Mouse (Mus musculus): ENCODE measurements around the gene Pipox. TPM values are rescaled to one million over a fixed set of nuclear protein-coding genes. Genes with fewer than 3 reads are reported as not detected.

The Pipox gene
- total RNA-seq, 1 experiment = 27.3 TPM

DNA sequence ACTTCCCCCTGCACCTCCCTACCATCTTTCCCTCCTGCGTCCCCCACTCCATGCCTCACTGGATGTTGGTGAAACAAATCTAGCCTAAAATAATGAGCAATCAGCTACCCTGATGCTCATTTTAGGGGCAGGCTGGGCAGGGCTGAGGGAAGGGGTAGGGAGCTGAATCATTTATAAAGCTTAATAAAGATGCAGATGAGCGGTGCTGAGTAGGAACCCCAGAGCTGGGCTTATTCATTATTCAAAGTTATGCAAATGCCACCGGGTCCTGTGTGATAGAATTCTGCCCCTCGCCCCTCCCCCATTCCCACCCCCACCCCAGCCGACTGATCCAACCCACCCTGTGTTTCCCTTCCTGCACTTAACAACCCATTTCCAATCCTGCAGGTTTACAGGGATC lies 18.6 kb downstream of the Pipox start:
- H3K9me3 ChIP-seq (ENCODE audit: control insufficient read depth, insufficient read depth, low read depth, low read length) = no peaks in the 10 kb centered on the region
- no peak overlapping the region for H3K9ac ChIP-seq (ENCODE audit: insufficient read depth, low read depth, low read length, poor library complexity, severe bottlenecking)
- H3K36me3 ChIP-seq (ENCODE audit: control insufficient read depth, insufficient read depth, low read length, poor library complexity, severe bottlenecking) = no peaks in the 10 kb centered on the region
- TF ChIP-seq CHD2 (IDR thresholded peaks at IDR 0.05; ENCODE audit: low read depth, low read length) (no peak), ZC3H11A (IDR thresholded peaks at IDR 0.05; ENCODE audit: borderline replicate concordance, low read depth, low read length) (no peak), MAFK (IDR thresholded peaks at IDR 0.05; ENCODE audit: insufficient read depth, low read depth, low read length) (no peak)
- in situ Hi-C loops (cut with MboI; ENCODE audit: low sequenced_read_pairs in 2 of 2, unreplicated experiment in 2 of 2) = no loop called here
- H3K4me3 ChIP-seq (ENCODE audit: insufficient read depth in 1 of 2, low read depth in 1 of 2, low read length in 2 of 2, poor library complexity in 1 of 2, severe bottlenecking in 1 of 2) = no peak overlapping the region
- no peak for DNase-seq (ENCODE audit: low read depth, low spot score)
- H3K4me1 ChIP-seq (ENCODE audit: control insufficient read depth in 2 of 2, insufficient read depth in 2 of 2, low read length in 2 of 2, poor library complexity in 1 of 2) = peaks cover 17 to 29% of the 10 kb centered on the region in 2 experiments
- H3K27ac ChIP-seq (ENCODE audit: insufficient read depth, low read depth, low read length, poor library complexity, severe bottlenecking) = peak overlapping the region; percentile 28; the same call in 1 of the 2 replicates

DNA sequence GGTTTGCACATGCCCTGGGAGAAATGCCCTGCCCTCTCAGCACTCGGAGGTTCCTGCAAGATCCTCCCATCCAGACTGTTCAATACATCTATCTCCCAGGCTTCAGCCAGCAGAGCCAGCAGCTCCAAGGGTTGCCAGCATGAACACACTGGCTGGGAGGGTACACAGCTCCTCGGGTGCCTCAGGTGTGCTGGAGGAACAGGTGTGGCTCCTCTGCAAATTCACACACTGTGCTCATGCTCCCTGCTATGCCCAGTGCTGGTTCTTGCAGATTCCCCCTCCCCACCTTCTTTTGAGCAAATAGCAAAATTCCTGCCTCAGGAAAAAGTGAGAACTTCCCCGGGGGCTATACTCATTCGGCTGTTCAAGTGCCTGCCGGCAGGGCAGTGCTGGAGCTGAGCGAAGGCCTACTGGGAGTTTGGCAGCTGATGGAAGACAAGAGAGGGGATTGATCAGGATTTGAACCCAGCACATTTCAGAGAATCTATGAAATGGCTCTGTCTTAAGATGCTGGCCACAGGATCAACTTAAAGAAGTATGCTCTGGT lies 19.1 kb downstream of the Pipox start:
- H3K9ac ChIP-seq (ENCODE audit: insufficient read depth, low read depth, low read length, poor library complexity, severe bottlenecking) = no peak overlapping the region
- H3K36me3 ChIP-seq (ENCODE audit: control insufficient read depth, insufficient read depth, low read length, poor library complexity, severe bottlenecking) = no peaks in the 10 kb centered on the region
- no peaks in the 10 kb centered on the region for H3K9me3 ChIP-seq (ENCODE audit: control insufficient read depth, insufficient read depth, low read depth, low read length)
- H3K27ac ChIP-seq (ENCODE audit: insufficient read depth, low read depth, low read length, poor library complexity, severe bottlenecking) = no peak overlapping the region
- H3K4me3 ChIP-seq (ENCODE audit: insufficient read depth in 1 of 2, low read depth in 1 of 2, low read length in 2 of 2, poor library complexity in 1 of 2, severe bottlenecking in 1 of 2) = no peak overlapping the region
- TF ChIP-seq CHD2 (IDR thresholded peaks at IDR 0.05; ENCODE audit: low read depth, low read length) = no peak
- no peak for TF ChIP-seq ZC3H11A (IDR thresholded peaks at IDR 0.05; ENCODE audit: borderline replicate concordance, low read depth, low read length)
- TF ChIP-seq MAFK (IDR thresholded peaks at IDR 0.05; ENCODE audit: insufficient read depth, low read depth, low read length) = no peak
- TF ChIP-seq HCFC1 (IDR thresholded peaks at IDR 0.05; ENCODE audit: borderline replicate concordance, insufficient read depth, low read length) = no peak
- no peak for TF ChIP-seq ZNF384 (IDR thresholded peaks at IDR 0.05; ENCODE audit: low read depth, low read length)
- H3K4me1 ChIP-seq (ENCODE audit: control insufficient read depth in 2 of 2, insufficient read depth in 2 of 2, low read length in 2 of 2, poor library complexity in 1 of 2) = peaks cover 17 to 29% of the 10 kb centered on the region in 2 experiments
- no peak for DNase-seq (ENCODE audit: low read depth, low spot score)
- in situ Hi-C loops (cut with MboI; ENCODE audit: low sequenced_read_pairs in 2 of 2, unreplicated experiment in 2 of 2) = no loop called here

DNA sequence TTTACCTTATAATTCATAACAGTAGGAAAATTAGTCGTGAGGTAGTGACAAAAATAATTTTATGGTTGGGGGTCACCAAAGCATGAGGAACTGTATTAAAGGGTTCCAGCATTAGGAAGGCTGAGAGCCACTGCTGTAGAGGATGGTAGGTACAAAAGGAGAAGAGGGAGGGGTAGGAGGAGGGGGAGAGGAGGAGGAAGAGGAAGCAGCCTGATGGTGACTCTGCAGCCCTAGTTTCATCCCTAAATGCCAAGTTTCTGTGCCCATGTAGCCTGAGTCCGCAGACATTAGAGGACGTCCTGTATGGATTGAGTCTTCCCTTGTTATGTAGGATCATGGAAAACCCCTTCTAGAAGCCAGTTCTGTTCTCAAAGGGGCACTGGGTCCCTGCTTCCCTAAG lies 20.8 kb downstream of the Pipox start:
- H3K9me3 ChIP-seq (ENCODE audit: control insufficient read depth, insufficient read depth, low read depth, low read length) = no peaks in the 10 kb centered on the region
- in situ Hi-C loops (cut with MboI; ENCODE audit: low sequenced_read_pairs in 2 of 2, unreplicated experiment in 2 of 2) = no loop called here
- H3K36me3 ChIP-seq (ENCODE audit: control insufficient read depth, insufficient read depth, low read length, poor library complexity, severe bottlenecking) = no peaks in the 10 kb centered on the region
- no peak for DNase-seq (ENCODE audit: low read depth, low spot score)
- H3K4me3 ChIP-seq (ENCODE audit: insufficient read depth in 1 of 2, low read depth in 1 of 2, low read length in 2 of 2, poor library complexity in 1 of 2, severe bottlenecking in 1 of 2) = no peak overlapping the region
- peaks cover 17 to 29% of the 10 kb centered on the region in 2 experiments for H3K4me1 ChIP-seq (ENCODE audit: control insufficient read depth in 2 of 2, insufficient read depth in 2 of 2, low read length in 2 of 2, poor library complexity in 1 of 2)
- TF ChIP-seq HCFC1 (IDR thresholded peaks at IDR 0.05; ENCODE audit: borderline replicate concordance, insufficient read depth, low read length) = no peak
- no peak for TF ChIP-seq ZC3H11A (IDR thresholded peaks at IDR 0.05; ENCODE audit: borderline replicate concordance, low read depth, low read length)
- TF ChIP-seq ZNF384 (IDR thresholded peaks at IDR 0.05; ENCODE audit: low read depth, low read length) = no peak
- TF ChIP-seq MAFK (IDR thresholded peaks at IDR 0.05; ENCODE audit: insufficient read depth, low read depth, low read length) = no peak
- TF ChIP-seq CHD2 (IDR thresholded peaks at IDR 0.05; ENCODE audit: low read depth, low read length) = no peak
- no peak overlapping the region for H3K27ac ChIP-seq (ENCODE audit: insufficient read depth, low read depth, low read length, poor library complexity, severe bottlenecking)
- no peak overlapping the region for H3K9ac ChIP-seq (ENCODE audit: insufficient read depth, low read depth, low read length, poor library complexity, severe bottlenecking)

DNA sequence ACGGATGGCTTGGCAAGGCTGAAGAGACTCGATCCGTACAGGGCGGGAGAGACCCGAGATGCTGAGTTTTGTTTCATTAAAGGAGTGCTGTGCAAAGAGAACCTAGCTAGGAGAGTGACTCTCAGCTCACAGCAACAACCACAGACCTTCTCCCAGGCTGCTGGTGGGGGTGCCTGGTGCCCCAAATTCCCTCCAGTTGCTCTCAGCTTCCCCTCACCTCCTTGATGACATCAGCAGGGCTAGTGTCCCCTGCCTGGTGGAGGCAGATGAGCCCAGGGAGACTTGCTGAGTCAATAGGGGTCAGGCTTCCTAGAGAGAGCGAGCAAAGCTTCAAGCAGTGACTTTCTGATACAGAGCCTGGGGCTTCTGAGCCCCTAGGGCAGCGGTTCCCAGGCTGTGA lies 21.2 kb downstream of the Pipox start:
- no peak for DNase-seq (ENCODE audit: low read depth, low spot score)
- Histone ChIP-seq H3K9me3 (ENCODE audit: control insufficient read depth, insufficient read depth, low read depth, low read length) (no peaks in the 10 kb centered on the region), H3K4me3 (ENCODE audit: insufficient read depth in 1 of 2, low read depth in 1 of 2, low read length in 2 of 2, poor library complexity in 1 of 2, severe bottlenecking in 1 of 2) (peak overlapping the region; percentile 12 to 37; a peak in 3 of 4 replicates), H3K4me1 (ENCODE audit: control insufficient read depth in 2 of 2, insufficient read depth in 2 of 2, low read length in 2 of 2, poor library complexity in 1 of 2) (peaks cover 17 to 33% of the 10 kb centered on the region in 2 experiments), H3K27ac (ENCODE audit: insufficient read depth, low read depth, low read length, poor library complexity, severe bottlenecking) (no peak overlapping the region), H3K9ac (ENCODE audit: insufficient read depth, low read depth, low read length, poor library complexity, severe bottlenecking) (peak overlapping the region; percentile 27), H3K36me3 (ENCODE audit: control insufficient read depth, insufficient read depth, low read length, poor library complexity, severe bottlenecking) (no peaks in the 10 kb centered on the region)
- in situ Hi-C loops (cut with MboI; ENCODE audit: low sequenced_read_pairs in 2 of 2, unreplicated experiment in 2 of 2) = no loop called here
- TF ChIP-seq HCFC1 (IDR thresholded peaks at IDR 0.05; ENCODE audit: borderline replicate concordance, insufficient read depth, low read length) (no peak), CHD2 (IDR thresholded peaks at IDR 0.05; ENCODE audit: low read depth, low read length) (no peak), ZNF384 (IDR thresholded peaks at IDR 0.05; ENCODE audit: low read depth, low read length) (no peak), MAFK (IDR thresholded peaks at IDR 0.05; ENCODE audit: insufficient read depth, low read depth, low read length) (no peak), ZC3H11A (IDR thresholded peaks at IDR 0.05; ENCODE audit: borderline replicate concordance, low read depth, low read length) (no peak)

DNA sequence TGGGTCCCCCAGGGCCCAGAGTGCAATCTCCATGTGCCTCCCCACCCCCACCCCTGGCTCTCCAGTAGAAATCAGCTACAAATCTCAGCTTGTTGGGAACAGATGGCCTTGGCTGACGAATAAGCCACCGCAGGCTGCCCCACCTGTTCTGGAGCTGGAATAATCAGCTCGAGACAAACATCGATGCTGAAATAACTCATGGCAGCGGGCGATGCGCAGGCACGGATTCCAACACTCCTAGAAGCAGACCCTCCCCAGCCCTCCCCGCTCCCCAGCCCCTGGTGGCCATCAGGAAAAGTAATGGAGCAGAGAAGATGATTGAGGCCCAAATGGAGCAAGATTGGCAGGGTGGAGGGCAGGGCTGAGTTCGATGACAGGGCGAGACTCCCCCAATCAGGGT lies 21.7 kb downstream of the Pipox start:
- in situ Hi-C loops (cut with MboI; ENCODE audit: low sequenced_read_pairs in 2 of 2, unreplicated experiment in 2 of 2) = no loop called here
- Histone ChIP-seq H3K9ac (ENCODE audit: insufficient read depth, low read depth, low read length, poor library complexity, severe bottlenecking) (peak overlapping the region; percentile 27), H3K4me1 (ENCODE audit: control insufficient read depth in 2 of 2, insufficient read depth in 2 of 2, low read length in 2 of 2, poor library complexity in 1 of 2) (peaks cover 12 to 33% of the 10 kb centered on the region in 2 experiments), H3K9me3 (ENCODE audit: control insufficient read depth, insufficient read depth, low read depth, low read length) (no peaks in the 10 kb centered on the region), H3K4me3 (ENCODE audit: insufficient read depth in 1 of 2, low read depth in 1 of 2, low read length in 2 of 2, poor library complexity in 1 of 2, severe bottlenecking in 1 of 2) (peak overlapping the region; percentile 12 to 37; a peak in 3 of 4 replicates), H3K27ac (ENCODE audit: insufficient read depth, low read depth, low read length, poor library complexity, severe bottlenecking) (no peak overlapping the region), H3K36me3 (ENCODE audit: control insufficient read depth, insufficient read depth, low read length, poor library complexity, severe bottlenecking) (no peaks in the 10 kb centered on the region)
- TF ChIP-seq HCFC1 (IDR thresholded peaks at IDR 0.05; ENCODE audit: borderline replicate concordance, insufficient read depth, low read length) (peak; percentile 43; the same call in 1 of the 2 replicates), ZNF384 (IDR thresholded peaks at IDR 0.05; ENCODE audit: low read depth, low read length) (no peak)
- no peak for DNase-seq (ENCODE audit: low read depth, low spot score)
